ENCODE assay signal across 12 mouse cellular contexts in the genomic region with DNA sequence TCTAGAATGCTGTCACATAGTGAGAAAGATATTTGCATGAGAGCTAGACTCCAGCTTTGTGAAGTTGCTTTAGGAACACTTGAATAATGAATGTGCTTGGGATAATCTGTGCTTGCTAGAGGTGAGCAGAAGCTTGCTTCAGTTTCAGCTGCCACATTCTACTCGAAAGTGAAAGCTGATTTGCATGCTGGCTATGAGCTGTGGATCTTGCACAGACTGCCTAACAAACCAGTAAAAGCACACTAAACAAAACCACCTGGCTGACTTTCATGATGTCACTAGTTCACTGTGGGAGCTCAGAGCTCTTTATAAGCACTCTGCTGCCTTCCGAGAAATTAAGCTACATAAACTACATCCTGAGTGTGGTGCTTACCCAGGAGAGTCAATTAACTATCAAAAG.
DNase-seq lines count a peak whose midpoint lies in the region; ATAC-seq and TF ChIP-seq lines count a peak whose summit lies in the region.
"Had no signal": no experiment of that assay in that cellular context is flagged by ENCODE, and none has a peak within 500 bp of the region (broad histone marks: within the 10 kb centered on the region; RNA-seq: fewer than 3 reads in every experiment).

No protein-coding gene starts in this region.

- ATAC-seq in midbrain, embryonic 13.5 days = 0 out of 2 replicates have a peak, but pooled peaks have one; percentile 20
- ATAC-seq in midbrain, postnatal 0 days (ENCODE audit: low FRiP score) = no peak
- peak; percentile 96 for ATAC-seq in neutrophil, adult 5-6 weeks (ENCODE audit: extremely low read depth, insufficient number of reproducible peaks, low FRiP score, poor library complexity, severe bottlenecking)

- H3K4me2 ChIP-seq in midbrain, embryonic 13.5 days (replicated peaks) = no peak overlapping the region
- H3K4me2 ChIP-seq in midbrain, postnatal 0 days (ENCODE audit: low read depth, low read length, poor library complexity, severe bottlenecking) = no peak overlapping the region
- H3K4me2 ChIP-seq: limb, embryonic 15.5 days; neural tube, embryonic 12.5 days had no signal

- no peaks in the 10 kb centered on the region; the same call in 1 of the 2 replicates for H3K4me1 ChIP-seq in midbrain, embryonic 13.5 days (replicated peaks)
- no peaks in the 10 kb centered on the region for H3K4me1 ChIP-seq in midbrain, postnatal 0 days (ENCODE audit: insufficient read depth, low read length)
- H3K4me1 ChIP-seq: limb, embryonic 15.5 days; neural tube, embryonic 12.5 days had no signal

- H3K4me3 ChIP-seq in midbrain, embryonic 13.5 days (replicated peaks) = no peak overlapping the region
- no peak overlapping the region for H3K4me3 ChIP-seq in midbrain, postnatal 0 days (ENCODE audit: low read depth, low read length)
- H3K4me3 ChIP-seq: limb, embryonic 15.5 days; neural tube, embryonic 12.5 days had no signal

- H3K36me3 ChIP-seq in midbrain, embryonic 13.5 days = no peaks in the 10 kb centered on the region
- no peaks in the 10 kb centered on the region for H3K36me3 ChIP-seq in midbrain, postnatal 0 days (ENCODE audit: insufficient read depth, low read length)
- H3K36me3 ChIP-seq: limb, embryonic 15.5 days; neural tube, embryonic 12.5 days had no signal

- no peaks in the 10 kb centered on the region for H3K9me3 ChIP-seq in midbrain, embryonic 13.5 days
- no peaks in the 10 kb centered on the region for H3K9me3 ChIP-seq in midbrain, postnatal 0 days (ENCODE audit: low read length)
- H3K9me3 ChIP-seq: limb, embryonic 15.5 days; neural tube, embryonic 12.5 days had no signal

- no peak for DNase-seq in midbrain, postnatal 0 days (ENCODE audit: low spot score)
- peak; percentile 68 for DNase-seq in brain, embryonic 14.5 days (ENCODE audit: low read depth)
- peak; percentile 83 for DNase-seq in forelimb bud, embryonic 11.5 days (ENCODE audit: low read depth, low spot score)
- DNase-seq in cerebellum, adult 18-20 months = no peak
- DNase-seq in lung, postnatal 36 days = no peak
- DNase-seq: gastrocnemius, postnatal 14 days; kidney, postnatal 36 days; lung, postnatal 10 days had no signal

- no peak overlapping the region for H3K27ac ChIP-seq in midbrain, embryonic 13.5 days
- H3K27ac ChIP-seq in midbrain, postnatal 0 days (ENCODE audit: low read depth, low read length) = no peak overlapping the region
- H3K27ac ChIP-seq: limb, embryonic 15.5 days; neural tube, embryonic 12.5 days had no signal

- no peak for TF ChIP-seq POLR2A in brain, embryonic 14.5 days (IDR thresholded peaks at IDR 0.05; ENCODE audit: borderline replicate concordance, extremely low read depth, insufficient read depth, insufficient read length, poor library complexity, severe bottlenecking)

- H3K9ac ChIP-seq in midbrain, embryonic 13.5 days (replicated peaks) = no peak overlapping the region
- H3K9ac ChIP-seq in midbrain, postnatal 0 days (replicated peaks; ENCODE audit: low read length, poor library complexity, severe bottlenecking) = no peak overlapping the region
- H3K9ac ChIP-seq: limb, embryonic 15.5 days; neural tube, embryonic 12.5 days had no signal

- TF ChIP-seq CTCF in midbrain, postnatal 0 days (IDR thresholded peaks at IDR 0.05) = no peak
- TF ChIP-seq CTCF in brain, embryonic 14.5 days (IDR thresholded peaks at IDR 0.05; ENCODE audit: borderline replicate concordance, extremely low read depth, insufficient read depth, insufficient read length) = no peak

- 47% methylated on average over 2 of the region's 2 CpGs for WGBS in midbrain, embryonic 13.5 days
- 22% methylated on average over 2 of the region's 2 CpGs for WGBS in midbrain, postnatal 0 days

- no peaks in the 10 kb centered on the region for H3K27me3 ChIP-seq in midbrain, embryonic 13.5 days
- H3K27me3 ChIP-seq in midbrain, postnatal 0 days (ENCODE audit: insufficient read depth, low read length) = no peaks in the 10 kb centered on the region
- H3K27me3 ChIP-seq: limb, embryonic 15.5 days; neural tube, embryonic 12.5 days had no signal

Comparison
In these comparisons a context has a peak if more than half of its experiments do, and no peak if none do; other contexts are left out.
1. DNase-seq: peak in brain, embryonic 14.5 days (single experiment) and forelimb bud, embryonic 11.5 days (single experiment); none in midbrain, postnatal 0 days (single experiment), cerebellum, adult 18-20 months (0 of 2) and lung, postnatal 36 days (single experiment).